Mouse (Mus musculus): ENCODE data around the gene Wdr25.

- TF ChIP-seq CTCF (IDR thresholded peaks at IDR 0.05; ENCODE audit: extremely low read depth, insufficient read depth, insufficient read length, insufficient replicate concordance) (no peak), POLR2A (IDR thresholded peaks at IDR 0.05; ENCODE audit: low read depth, low read length) (no peak)
Observed at GRCm38 (mm10) chr12:108942203-108942923, 48.9 kb downstream of the Wdr25 start.
